Mouse (Mus musculus) kidney, embryonic 16.5 days (tissue): Measurements from ENCODE around the gene Ndufaf1. TPM values are rescaled to one million over a fixed set of nuclear protein-coding genes. Genes with fewer than 3 reads are reported as not detected.
A peak's percentile ranks its signal among the peaks of the same experiment; 100 is the strongest.
"Not testable (repeated sequence)": the region's sequence is repeated elsewhere in the genome, so short reads cannot be mapped to it uniquely, and the experiment has no call there.

Source experiments
- ATAC-seq: fragments of 200-750 bp; cut with Nextera tagmentation; 2 replicates; pipeline ENCODE4 v1.8.0; 2017; ENCODE audit warnings: moderate TSS enrichment; ENCODE audit not compliant: low FRiP score, low TSS enrichment
- H3K27ac ChIP-seq: fragments of 300-500 bp; sonication (generic); 2 replicates; pipeline ENCODE4 v1.5.1; 2014; ENCODE audit warnings: low read length
- H3K27me3 ChIP-seq: fragments of 300-500 bp; sonication (generic); 2 replicates; pipeline ENCODE4 v1.6.1; 2014; ENCODE audit warnings: low read length, control low read depth, mixed read lengths; ENCODE audit not compliant: insufficient read depth
- H3K36me3 ChIP-seq: fragments of 300-500 bp; sonication (generic); 2 replicates; pipeline ENCODE4 v1.6.1; 2014; ENCODE audit warnings: low read length, control low read depth, mixed read lengths; ENCODE audit not compliant: insufficient read depth
- H3K4me1 ChIP-seq: fragments of 300-500 bp; sonication (generic); 2 replicates; pipeline ENCODE4 v1.6.1; 2014; ENCODE audit warnings: low read length, control low read depth, mixed read lengths; ENCODE audit not compliant: insufficient read depth
- H3K4me2 ChIP-seq: fragments of 300-500 bp; sonication (generic); replicated peaks from 2 replicates; pipeline ENCODE4 v1.6.1; 2014; ENCODE audit warnings: low read depth, low read length
- H3K4me3 ChIP-seq: fragments of 300-500 bp; sonication (generic); 2 replicates; pipeline ENCODE4 v1.5.1; 2014; ENCODE audit warnings: mild to moderate bottlenecking, low read length
- H3K9ac ChIP-seq: fragments of 300-500 bp; sonication (generic); replicated peaks from 2 replicates; pipeline ENCODE4 v1.6.1; 2014; ENCODE audit warnings: low read length
- H3K9me3 ChIP-seq: fragments of 300-500 bp; sonication (generic); 2 replicates; pipeline ENCODE4 v1.6.1; 2016; ENCODE audit warnings: low read length, control low read depth
- WGBS: fragments of 180-500 bp; shearing (Covaris S2); extraction: QIAGEN DNeasy Blood & Tissue Kit; methylation state at CpG from one replicate; pipeline ENCODE4 v1.1.7; 2014; 5-methylcytosine and 5-hydroxymethylcytosine counted together
- polyA plus RNA-seq: library from polyadenylated mRNA; unstranded; fragments of >200 nt; fragmentation: Nextera tagmentation; extraction: Ambion mirVana; gene quantifications from 2 replicates; pipeline ENCODE4 v1.2.1, GENCODE M21; 2015

Ndufaf1 gene
- polyA plus RNA-seq, 1 experiment from 2014 or later: 57.2 TPM

DNA sequence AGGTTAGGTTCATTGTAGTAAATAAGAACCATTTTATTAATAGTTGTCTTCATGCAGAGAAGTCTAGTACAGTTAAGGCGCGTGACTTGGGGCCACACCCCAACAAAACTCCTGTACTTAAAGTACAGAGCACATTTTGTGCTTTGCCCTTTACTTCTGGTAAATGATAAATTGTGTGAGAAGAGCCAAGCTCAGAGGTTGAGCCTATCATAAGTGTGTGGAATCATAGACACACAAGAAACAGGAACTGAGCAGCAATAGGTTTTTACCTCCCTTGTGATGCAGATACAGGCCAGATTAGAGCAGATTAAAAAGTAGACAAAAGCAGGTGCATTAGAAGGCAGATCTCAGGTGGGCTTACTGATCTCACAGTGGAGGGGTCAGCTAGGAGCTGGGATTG is 41.3 kb downstream of the Ndufaf1 start:
- Histone ChIP-seq H3K27ac (no peak overlapping the region), H3K36me3 (peaks cover 14% of the 10 kb centered on the region), H3K4me2 (no peak overlapping the region), H3K4me3 (no peak overlapping the region), H3K4me1 (peaks cover 28% of the 10 kb centered on the region), H3K27me3 (no peaks in the 10 kb centered on the region), H3K9ac (peak overlapping the region; percentile 16; the same call in 1 of the 2 replicates), H3K9me3 (no peaks in the 10 kb centered on the region)
- no peak for ATAC-seq
- WGBS: 93% methylated on average over 2 of the region's 2 CpGs

DNA sequence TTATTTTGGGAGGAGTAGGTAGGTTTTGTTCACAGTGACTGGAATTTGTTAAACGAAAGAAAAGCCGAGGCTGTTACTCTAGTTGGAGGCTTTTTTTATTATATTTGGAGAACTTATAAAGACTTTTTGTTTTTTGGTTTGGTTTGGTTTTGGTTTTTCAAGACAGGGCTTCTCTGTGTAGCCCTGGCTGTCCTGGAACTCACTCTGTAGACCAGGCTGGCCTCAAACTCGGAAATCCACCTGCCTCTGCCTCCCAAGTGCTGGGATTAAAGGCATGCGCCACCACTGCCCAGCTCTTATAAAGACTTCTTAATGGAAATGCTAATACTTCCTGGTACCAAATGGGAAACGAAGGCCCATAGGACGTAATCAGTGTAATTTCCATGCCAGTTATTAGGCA is 43.6 kb downstream of the Ndufaf1 start:
- peak overlapping the region; percentile 81 for H3K4me2 ChIP-seq
- WGBS: 12% methylated on average over 6 of the region's 6 CpGs
- H3K4me1 ChIP-seq: peaks cover 28% of the 10 kb centered on the region
- not testable (repeated sequence) for H3K36me3 ChIP-seq, H3K27me3 ChIP-seq, ATAC-seq, H3K9me3 ChIP-seq
- peak overlapping the region; percentile 95 for H3K4me3 ChIP-seq
- H3K27ac ChIP-seq: peak overlapping the region; percentile 78
- peak overlapping the region; percentile 78 for H3K9ac ChIP-seq

DNA sequence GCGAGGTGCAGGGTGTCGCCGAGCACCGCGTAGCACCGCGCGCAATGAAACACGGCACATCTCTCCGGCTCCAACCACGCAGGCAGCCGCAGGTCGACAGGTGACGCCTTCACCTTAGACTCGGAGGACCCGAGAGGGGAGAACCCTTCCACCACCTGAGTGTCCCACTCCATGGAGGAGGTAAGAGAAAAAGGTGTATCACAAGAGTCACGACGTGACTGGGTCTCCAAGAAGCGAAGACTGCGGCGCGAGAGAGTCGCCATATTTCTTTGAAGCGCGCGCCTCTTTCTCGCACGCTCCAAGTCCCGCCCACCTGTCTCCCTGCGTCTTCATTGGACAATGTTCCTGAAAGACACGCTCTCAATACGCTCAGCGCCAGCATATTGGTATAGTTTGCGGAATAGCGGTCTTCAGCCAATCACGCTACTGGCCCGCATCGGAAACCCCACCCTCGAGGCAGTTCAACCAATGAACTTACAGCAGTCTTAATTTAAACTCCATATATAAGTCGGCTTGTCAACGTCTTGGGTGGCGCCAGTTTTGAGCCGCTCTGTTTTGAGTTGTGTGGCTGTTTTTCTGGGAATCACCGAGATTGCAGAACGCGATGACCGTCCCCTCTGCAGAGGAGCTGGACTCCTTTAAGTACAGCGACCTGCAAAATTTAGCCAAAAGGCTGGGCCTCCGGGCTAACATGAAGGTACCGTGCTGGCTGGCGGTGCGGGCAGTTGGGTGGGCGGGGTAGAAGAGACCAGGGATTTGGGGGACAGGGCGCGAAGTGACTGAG is 44.2 kb downstream of the Ndufaf1 start, which contains the start of the genes Nusap1 and Oip5:
Gene Nusap1 (plus strand): TSS at position 100 of the 784 bp plus-strand sequence.
Gene Oip5 (minus strand): TSS at position 271 of the 784 bp plus-strand sequence.
- peak; percentile 100 for ATAC-seq
- no peaks in the 10 kb centered on the region for H3K9me3 ChIP-seq
- H3K4me1 ChIP-seq: peaks cover 28% of the 10 kb centered on the region
- H3K4me3 ChIP-seq: peak within 1 kb of the TSS; percentile 95
- 0 out of 2 replicates have a peak, but pooled peaks cover under 1% of the 10 kb centered on the region for H3K36me3 ChIP-seq
- peak within 1 kb of the TSS; percentile 84 for H3K9ac ChIP-seq
- under 1% methylated on average over 55 of the region's 55 CpGs for WGBS
- H3K4me2 ChIP-seq: peak within 1 kb of the TSS; percentile 83
- peak within 1 kb of the TSS; percentile 78 for H3K27ac ChIP-seq
- H3K27me3 ChIP-seq: no peaks in the 10 kb centered on the region

DNA sequence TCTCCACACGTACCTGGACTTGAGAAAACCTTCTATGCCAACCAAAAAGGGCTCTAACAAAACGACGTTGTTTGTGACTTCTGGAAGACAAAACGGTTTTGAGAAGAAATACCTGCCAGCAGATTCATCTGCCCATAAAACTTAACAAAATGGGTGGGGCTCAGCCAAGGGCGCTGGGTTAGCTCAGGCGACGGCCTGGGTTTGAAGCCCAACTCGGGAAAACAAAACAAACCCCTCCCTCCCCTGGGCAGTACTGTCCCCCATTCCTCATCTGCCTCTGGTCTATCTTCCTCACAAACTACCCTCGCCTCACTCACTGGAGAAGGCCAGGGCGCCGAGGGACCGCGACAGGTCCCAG is 44.8 kb downstream of the Ndufaf1 start:
- no peaks in the 10 kb centered on the region for H3K27me3 ChIP-seq
- H3K4me3 ChIP-seq: peak overlapping the region; percentile 95
- H3K27ac ChIP-seq: peak overlapping the region; percentile 51; the same call in 1 of the 2 replicates
- WGBS: 0% methylated on average over 13 of the region's 13 CpGs
- H3K4me1 ChIP-seq: peaks cover 28% of the 10 kb centered on the region
- peak overlapping the region; percentile 84 for H3K9ac ChIP-seq
- H3K9me3 ChIP-seq: no peaks in the 10 kb centered on the region
- peak overlapping the region; percentile 83 for H3K4me2 ChIP-seq
- ATAC-seq: no peak; the same call in 1 of the 2 replicates
- 0 out of 2 replicates have a peak, but pooled peaks cover 3% of the 10 kb centered on the region for H3K36me3 ChIP-seq

DNA sequence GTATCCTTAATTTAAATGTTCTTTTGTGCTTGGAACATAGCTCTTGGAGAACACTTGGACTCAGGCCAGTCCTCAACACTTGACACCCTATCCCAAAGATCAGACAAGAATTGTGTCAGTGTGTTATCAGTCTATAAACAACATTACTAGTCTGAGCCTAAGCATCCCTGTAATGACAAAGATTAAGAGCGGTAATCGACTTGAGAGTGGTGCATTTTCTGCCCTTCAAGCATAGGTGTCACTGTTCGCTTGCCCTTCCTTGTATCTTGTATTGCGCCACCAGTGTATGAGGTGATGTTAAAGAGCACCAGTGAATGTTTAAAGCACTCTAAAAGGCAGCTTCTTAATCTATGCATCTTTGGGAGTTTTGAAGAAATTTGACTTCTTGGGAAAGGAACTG is 55.6 kb downstream of the Ndufaf1 start:
- no peak overlapping the region for H3K4me2 ChIP-seq
- H3K9ac ChIP-seq: no peak overlapping the region
- no peak for ATAC-seq
- peaks cover 4% of the 10 kb centered on the region; the same call in 1 of the 2 replicates for H3K4me1 ChIP-seq
- no peaks in the 10 kb centered on the region for H3K27me3 ChIP-seq
- WGBS: 91% methylated on average over 4 of the region's 4 CpGs
- no peaks in the 10 kb centered on the region for H3K9me3 ChIP-seq
- no peak overlapping the region for H3K27ac ChIP-seq
- H3K4me3 ChIP-seq: no peak overlapping the region
- H3K36me3 ChIP-seq: peaks cover 40% of the 10 kb centered on the region

Other genes starting within 250 kb of the Ndufaf1 start
- gene Ino80, start 185.1 kb downstream of the Ndufaf1 start, polyA plus RNA-seq: 3.9 and 5.0 TPM in 2 replicates
- gene Exd1, start 115.2 kb downstream of the Ndufaf1 start, polyA plus RNA-seq: 0.41 and 0.84 TPM in 2 replicates
- 66.1 and 68.6 TPM in 2 replicates for gene Chp1, start 115.1 kb downstream of the Ndufaf1 start, polyA plus RNA-seq
- 73.2 and 78.0 TPM in 2 replicates for gene Nusap1, start 44.5 kb downstream of the Ndufaf1 start, polyA plus RNA-seq
- 28.9 and 31.2 TPM in 2 replicates for gene Oip5, start 44.4 kb downstream of the Ndufaf1 start, polyA plus RNA-seq
- gene Rtf1, start 12.2 kb upstream of the Ndufaf1 start, polyA plus RNA-seq: 35.5 and 45.6 TPM in 2 replicates
- gene Itpka, start 79.5 kb upstream of the Ndufaf1 start, polyA plus RNA-seq: 0.81 and 1.2 TPM in 2 replicates
- gene Ltk, start 97.6 kb upstream of the Ndufaf1 start, polyA plus RNA-seq: 0.46 and 0.96 TPM in 2 replicates
- 32.1 and 35.9 TPM in 2 replicates for gene Rpap1, start 124.7 kb upstream of the Ndufaf1 start, polyA plus RNA-seq
- gene Tyro3, start 134.9 kb upstream of the Ndufaf1 start, polyA plus RNA-seq: 15.2 TPM in 2 replicates
- 24.7 and 28.3 TPM in 2 replicates for gene Mga, start 234.4 kb upstream of the Ndufaf1 start, polyA plus RNA-seq